Mouse (Mus musculus) T-helper 17 cell (primary cell): ENCODE measurements around the gene Vgll4.

Source experiments
- in situ Hi-C, 2 experiments: fragments of 300-600 bp; cut with MboI, MseI; formaldehyde crosslinking; loops; 1 replicate in 1 of 2; 2 replicates in 1 of 2; pipeline ENCODE4 v1.15.1; 2025; ENCODE audit warnings: high pct_unique_total_duplicates in 2 of 2

Vgll4 gene

DNA sequence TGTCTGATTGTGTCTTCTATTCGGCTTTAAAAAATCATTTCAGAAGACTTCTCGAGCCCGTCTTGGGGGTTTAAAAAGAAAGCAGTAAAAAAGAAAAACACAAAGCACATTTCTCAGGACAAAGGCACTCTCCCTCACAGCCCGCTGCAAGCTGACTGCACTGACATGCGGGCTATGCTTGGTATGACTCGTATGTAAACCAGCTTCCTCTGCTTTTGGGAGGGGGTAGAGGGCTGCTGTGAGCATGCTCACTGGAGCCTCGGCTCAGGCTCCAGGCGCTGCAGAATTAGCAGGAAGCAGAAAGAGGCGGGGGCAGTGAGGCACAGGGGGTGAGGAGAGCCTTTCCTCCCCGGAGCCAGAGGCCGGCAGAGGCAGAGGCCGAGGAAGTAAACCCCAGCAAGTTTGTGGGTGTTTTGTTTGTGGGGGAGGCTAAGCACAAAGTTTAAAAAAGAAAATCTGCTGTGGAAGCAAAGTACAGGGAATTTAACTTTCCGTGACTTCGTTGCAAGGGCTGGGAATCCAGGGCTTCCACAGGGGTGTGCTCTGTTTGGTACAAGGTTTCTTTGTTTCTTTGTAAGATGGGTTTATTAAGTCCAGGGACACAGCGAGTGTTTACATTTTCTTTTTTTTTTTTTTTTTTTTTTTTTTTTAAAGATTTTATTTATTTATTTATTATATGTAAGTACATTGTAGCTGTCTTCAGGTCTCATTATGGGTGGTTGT lies 48.0 kb downstream of the Vgll4 start:
- in situ Hi-C loops, result loop anchor here (5.0 to 25.0 kb wide), 2 partner anchors 199 to 1259 kb away; no protein-coding TSS in a partner anchor

DNA sequence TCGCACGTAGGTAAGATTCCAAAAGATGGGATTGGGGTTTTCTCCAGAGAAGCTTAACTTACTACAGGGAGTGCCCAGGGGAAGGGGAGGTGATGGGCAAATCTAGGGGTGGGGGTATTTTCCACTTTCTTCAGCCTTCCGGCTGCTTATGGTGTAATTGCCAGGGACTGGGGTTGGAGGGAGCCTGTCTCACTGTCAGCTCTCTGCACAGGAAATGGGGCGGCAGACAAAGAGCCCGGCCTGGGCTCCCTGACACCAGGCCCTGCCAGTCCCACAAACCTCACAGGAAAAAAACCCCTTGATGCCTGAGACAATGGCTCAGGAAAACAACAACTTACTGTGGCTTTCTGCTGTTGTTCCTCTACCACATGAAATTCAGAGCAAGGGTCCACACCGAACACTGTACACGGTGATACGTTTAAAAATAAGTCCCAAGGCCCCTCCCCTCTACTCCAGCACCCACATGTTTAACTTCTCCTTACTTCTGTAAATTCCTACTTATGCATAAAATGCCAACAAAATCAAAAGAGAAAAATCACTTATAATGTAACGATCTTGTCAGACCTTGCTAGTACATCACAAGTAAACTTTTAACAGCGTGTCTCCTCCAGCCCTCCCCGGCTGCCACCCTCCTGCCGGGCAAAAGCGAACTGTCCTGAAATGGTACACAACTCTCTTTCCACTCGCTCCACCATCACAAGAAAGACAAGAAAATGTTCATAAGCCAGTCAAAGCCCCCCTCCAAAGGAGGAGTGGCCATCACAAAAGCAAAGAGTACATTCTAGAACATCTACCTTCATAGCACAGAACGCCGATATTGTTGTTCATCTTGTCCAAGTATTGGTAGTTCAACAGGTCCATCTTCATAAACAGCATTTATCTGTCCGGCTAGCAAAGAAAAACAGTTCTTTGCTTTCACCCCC lies 49.0 kb downstream of the Vgll4 start:
- in situ Hi-C loops, result loop anchor here (5.0 to 25.0 kb wide), 2 partner anchors 198 to 1258 kb away; no protein-coding TSS in a partner anchor

DNA sequence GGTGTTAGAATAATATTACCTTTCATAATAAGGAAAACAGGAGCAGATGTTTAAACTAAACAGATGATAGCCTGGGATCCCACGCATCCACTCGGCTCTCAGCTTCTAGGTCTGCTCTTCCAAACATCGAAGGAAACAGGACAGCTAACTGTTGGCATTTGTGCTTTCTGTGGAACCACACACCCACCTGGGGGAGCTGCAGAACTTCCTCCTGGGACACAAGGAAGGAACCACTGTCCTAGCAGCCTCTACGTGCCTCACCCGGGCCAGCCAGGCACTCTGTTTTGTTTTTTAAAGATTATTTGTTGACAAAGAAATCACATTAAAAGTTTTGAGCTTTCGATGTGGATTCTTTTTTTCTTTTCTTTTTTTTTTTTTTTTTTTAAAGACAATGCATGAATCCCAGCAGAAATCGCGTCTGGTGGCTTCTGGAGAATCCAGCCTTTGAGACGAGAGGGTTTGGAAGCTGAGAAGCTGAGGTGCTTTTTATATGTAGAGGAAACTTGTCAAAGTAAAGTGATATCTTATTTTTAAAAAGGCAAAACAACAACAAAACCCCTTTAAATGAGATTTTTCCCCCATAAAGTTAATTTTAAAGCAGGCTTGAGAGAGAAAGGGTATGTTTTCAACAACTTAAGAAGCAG lies 50.0 kb downstream of the Vgll4 start:
- in situ Hi-C loops, result loop anchor here (5.0 to 25.0 kb wide), 4 partner anchors 47 to 1257 kb away; no protein-coding TSS in a partner anchor

GRCm38 (mm10) chr6:114918994-114919393 lies 50.8 kb downstream of the Vgll4 start:
- in situ Hi-C loops, result loop anchor here (5.0 to 25.0 kb wide), 4 partner anchors 47 to 1257 kb away; no protein-coding TSS in a partner anchor

DNA sequence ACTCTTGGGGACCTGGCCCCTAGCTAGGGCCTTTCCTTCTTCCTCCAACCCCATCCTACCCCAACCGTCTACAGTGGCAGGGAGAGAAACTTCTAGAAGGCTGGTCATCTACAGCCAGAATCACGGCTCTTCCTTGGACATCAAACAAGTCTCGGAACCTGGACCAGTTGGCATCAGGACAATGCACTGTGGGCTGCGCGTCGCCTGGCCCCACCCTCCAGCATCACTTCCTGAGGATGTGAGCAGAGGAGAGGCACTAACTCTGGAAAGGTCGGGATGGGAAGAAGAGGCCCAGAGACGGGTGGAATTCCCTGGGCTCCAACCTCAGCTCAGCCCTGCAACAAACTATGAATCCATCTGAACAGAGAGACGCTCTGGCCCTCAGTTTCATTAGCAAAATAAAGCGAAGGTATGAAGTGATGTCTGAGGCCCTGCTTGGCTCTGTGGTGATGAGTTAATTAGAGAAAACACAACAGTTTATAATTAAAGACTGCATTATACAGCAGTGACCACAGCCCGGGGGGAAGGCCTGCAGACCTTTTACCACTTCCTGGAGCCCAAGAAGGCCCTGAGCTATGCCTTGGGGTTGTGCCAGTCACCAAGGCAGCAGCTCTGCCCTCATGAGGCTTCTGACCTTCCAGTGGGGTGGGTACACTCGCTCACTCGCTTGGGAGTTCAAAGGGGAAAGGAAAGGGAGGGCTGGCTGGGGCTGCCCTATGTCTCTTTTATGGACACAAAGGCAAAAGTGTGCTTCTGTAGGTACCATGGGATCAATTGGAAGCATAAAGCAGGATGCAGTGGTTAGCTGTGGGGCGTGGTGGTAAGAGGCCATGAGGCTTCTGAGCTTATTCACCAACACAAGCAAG lies 51.8 kb downstream of the Vgll4 start:
- in situ Hi-C loops, result loop anchor here (5.0 to 25.0 kb wide), 4 partner anchors 46 to 1256 kb away; no protein-coding TSS in a partner anchor

DNA sequence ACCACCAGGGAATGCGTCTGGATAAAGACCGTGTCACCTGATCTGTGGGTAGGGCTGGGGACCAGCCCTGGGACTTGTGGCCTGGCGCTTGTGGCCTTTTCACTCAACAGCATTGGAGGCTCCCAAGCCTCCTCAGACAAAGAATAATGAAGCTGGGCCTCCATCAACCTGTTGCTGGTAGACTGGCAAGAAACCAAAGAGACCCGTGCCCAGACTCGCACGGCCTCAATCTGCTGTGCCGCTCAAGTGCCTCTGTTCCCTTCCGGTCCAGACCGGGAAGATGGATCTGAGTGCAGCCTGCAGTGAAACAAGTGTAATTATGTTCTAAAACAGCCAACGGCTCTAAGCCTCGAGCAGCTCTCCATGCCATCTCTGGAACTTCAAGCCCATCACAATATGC lies 52.7 kb downstream of the Vgll4 start:
- in situ Hi-C loops, result loop anchor here (5.0 to 25.0 kb wide), 4 partner anchors 45 to 1255 kb away; no protein-coding TSS in a partner anchor

GRCm38 (mm10) chr6:114916715-114916992 lies 53.1 kb downstream of the Vgll4 start:
- in situ Hi-C loops, result loop anchor here (5.0 to 25.0 kb wide), 4 partner anchors 44 to 1254 kb away; no protein-coding TSS in a partner anchor

- in situ Hi-C loops, result loop anchor here (5.0 to 25.0 kb wide), 4 partner anchors 44 to 1254 kb away; no protein-coding TSS in a partner anchor
Observed at GRCm38 (mm10) chr6:114915915-114916714, 53.7 kb downstream of the Vgll4 start.

GRCm38 (mm10) chr6:114914041-114914716 lies 55.6 kb downstream of the Vgll4 start:
- in situ Hi-C loops, result loop anchor here (10.0 to 25.0 kb wide), 2 partner anchors 1249 to 1252 kb away; no protein-coding TSS in a partner anchor

GRCm38 (mm10) chr6:114913142-114913541 lies 56.7 kb downstream of the Vgll4 start:
- in situ Hi-C loops, result loop anchor here (10.0 to 25.0 kb wide), 2 partner anchors 1248 to 1251 kb away; no protein-coding TSS in a partner anchor

GRCm38 (mm10) chr6:114911540-114911939 lies 58.3 kb downstream of the Vgll4 start:
- in situ Hi-C loops, result loop anchor here (10.0 to 25.0 kb wide), 2 partner anchors 1247 to 1249 kb away; no protein-coding TSS in a partner anchor

DNA sequence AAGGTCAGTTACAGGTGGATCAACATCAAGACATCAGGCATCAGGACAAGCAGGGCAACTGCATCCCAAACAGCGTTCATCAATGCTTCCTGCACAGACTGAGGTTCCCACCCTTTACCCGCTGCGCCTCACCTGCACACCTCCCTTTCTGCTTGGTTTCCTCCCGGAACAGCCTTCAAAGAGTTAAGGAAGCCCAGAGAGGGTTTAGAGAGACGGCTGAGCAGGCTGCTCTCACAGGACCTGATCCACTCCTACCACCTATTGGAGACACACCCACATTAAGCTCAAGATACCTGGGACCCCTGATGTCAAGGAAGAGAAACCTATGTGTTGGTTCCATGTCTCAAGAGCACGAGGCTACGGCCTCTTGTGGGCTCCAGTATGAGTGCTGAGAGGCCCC lies 60.0 kb downstream of the Vgll4 start:
- in situ Hi-C loops, result loop anchor here (10.0 to 25.0 kb wide), 3 partner anchors 755 to 1248 kb away; no protein-coding TSS in a partner anchor

DNA sequence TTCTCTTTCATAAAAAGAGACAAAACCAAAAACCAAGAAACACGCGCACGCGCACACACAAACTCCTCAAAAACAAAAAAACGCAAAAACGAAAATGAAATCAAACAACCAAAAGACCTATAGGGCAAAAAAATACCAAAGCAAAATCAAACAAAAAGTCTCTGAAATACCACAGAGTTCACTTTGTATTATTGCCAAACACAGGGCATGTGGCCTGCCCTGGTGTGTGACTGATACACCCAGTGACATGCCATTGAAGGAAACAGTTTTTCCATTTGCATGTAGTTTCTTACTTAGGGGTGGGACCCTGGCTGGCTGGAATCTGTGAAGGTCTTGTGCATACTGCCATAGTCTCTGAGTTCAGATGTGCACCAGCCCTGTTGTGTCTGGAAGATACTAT lies 62.3 kb downstream of the Vgll4 start:
- in situ Hi-C loops, result loop anchor here in 1 of 2 experiments (10.0 to 25.0 kb wide), 2 partner anchors 757 to 1245 kb away; no protein-coding TSS in a partner anchor

DNA sequence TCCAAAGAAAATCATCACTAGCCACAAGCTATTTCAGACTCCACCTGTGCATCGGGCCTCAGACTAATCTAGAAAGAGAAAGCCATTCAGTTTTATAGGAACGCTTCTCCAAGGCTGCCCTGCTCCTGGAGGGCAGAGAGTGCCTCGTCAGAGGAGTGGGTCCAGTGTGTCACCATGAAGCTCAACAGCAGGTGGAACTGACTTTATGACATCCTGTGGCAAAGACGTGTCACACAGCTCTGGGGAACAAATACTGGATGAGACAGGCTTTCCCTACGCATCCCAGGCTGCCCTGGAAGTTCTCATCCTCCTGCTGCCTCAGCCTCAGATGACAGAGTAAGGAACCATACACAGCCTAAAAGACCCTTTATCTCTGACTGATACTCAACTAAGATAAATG lies 63.6 kb downstream of the Vgll4 start:
- in situ Hi-C loops, result loop anchor here in 1 of 2 experiments (10.0 to 25.0 kb wide), 2 partner anchors 759 to 1244 kb away; no protein-coding TSS in a partner anchor

DNA sequence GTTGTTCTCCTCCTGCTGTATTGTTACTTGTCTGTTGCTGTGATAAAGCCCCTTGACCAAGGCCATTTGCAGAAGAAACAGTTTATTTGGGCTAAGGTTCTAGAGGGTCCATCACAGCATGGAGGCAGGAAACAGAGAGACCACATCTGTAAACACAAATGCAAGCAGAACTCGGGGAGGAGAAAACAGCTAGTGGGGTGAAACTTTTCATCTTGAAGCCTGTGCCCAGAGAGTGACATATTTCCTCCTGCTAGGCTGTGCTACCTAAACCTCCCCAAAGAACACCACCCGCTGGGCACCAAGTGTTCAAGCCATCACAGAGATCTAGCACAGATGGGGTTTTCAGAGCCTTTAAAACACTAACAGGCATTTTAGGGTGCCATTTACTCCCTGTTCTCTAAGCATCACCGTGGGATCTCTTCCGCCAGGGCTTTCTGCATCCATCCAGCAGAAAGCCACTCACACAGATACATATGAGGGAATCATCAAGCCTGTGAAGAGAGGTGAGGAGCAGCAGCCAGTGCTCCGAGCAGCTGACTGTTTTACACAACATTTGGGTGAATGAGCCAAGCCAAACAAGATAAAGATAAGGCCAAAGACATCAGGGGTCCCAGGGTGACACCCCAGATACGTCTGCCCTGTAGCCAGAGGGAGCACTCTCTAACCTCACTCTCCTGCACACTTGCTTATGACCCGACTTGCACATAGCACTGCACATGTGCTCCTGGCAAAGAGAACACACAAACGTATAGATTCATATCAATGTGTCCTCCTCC lies 64.4 kb downstream of the Vgll4 start:
- in situ Hi-C loops, result loop anchor here in 1 of 2 experiments (10.0 to 25.0 kb wide), 2 partner anchors 759 to 1243 kb away; no protein-coding TSS in a partner anchor

GRCm38 (mm10) chr6:114904818-114905217 lies 65.0 kb downstream of the Vgll4 start:
- in situ Hi-C loops, result loop anchor here in 1 of 2 experiments (5.0 to 25.0 kb wide), 3 partner anchors 48 to 1243 kb away; no protein-coding TSS in a partner anchor

DNA sequence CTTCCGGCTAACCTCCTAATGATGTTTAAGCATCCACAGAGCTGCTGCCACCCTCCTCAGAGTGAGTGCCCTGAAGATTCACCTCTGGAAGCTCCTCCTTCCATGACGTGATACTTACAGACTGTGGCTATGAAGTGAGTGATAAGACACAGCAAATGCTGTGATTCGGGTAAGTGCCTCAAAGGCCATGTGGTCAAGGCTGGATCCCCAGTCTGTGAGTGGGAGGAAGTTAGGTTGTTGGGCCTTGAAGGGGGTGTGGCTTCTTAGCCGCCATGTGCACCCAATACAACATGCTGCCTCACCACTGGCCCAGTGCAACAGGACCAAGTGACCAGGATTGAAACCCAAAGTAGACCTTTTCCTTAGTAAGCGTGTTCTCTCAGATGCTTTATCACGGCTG lies 65.6 kb downstream of the Vgll4 start:
- in situ Hi-C loops, result loop anchor here in 1 of 2 experiments (5.0 to 25.0 kb wide), 3 partner anchors 47 to 1242 kb away; no protein-coding TSS in a partner anchor
